Mouse (Mus musculus) CH12.LX (cell line): Measurements from ENCODE around the gene Epha6. TPM values are rescaled to one million over a fixed set of nuclear protein-coding genes. Genes with fewer than 3 reads are reported as not detected.

Source experiments
- DNase-seq: peaks from one replicate; pipeline ENCODE4 v3.0.0-alpha.2; 2013; ENCODE audit errors: extremely low read depth
- H3K27ac ChIP-seq: 2 replicates; pipeline ENCODE4 v1.5.1; 2012; ENCODE audit warnings: low read depth, mild to moderate bottlenecking, control low read depth, moderate library complexity; ENCODE audit not compliant: insufficient read depth
- H3K27me3 ChIP-seq: replicated peaks from 2 replicates; pipeline ENCODE3; 2012; ENCODE audit warnings: inconsistent platforms
- H3K36me3 ChIP-seq, 2 experiments: replicated peaks in 1 of 2; 2 replicates each; pipeline versions ENCODE3 to v1.6.1; 2012; ENCODE audit warnings: inconsistent platforms in 1 of 2, low read length in 1 of 2, mild to moderate bottlenecking in 1 of 2, mixed read lengths in 1 of 2, moderate library complexity in 1 of 2; ENCODE audit not compliant: control insufficient read depth in 1 of 2, insufficient read depth in 1 of 2
- H3K4me1 ChIP-seq, 2 experiments: 2 replicates each; pipeline ENCODE4 v1.6.1; 2012; ENCODE audit warnings: inconsistent platforms in 1 of 2, moderate library complexity in 1 of 2; ENCODE audit not compliant: insufficient read depth in 2 of 2, control insufficient read depth in 1 of 2
- H3K4me2 ChIP-seq: 2 replicates; pipeline ENCODE4 v1.6.1; 2012; ENCODE audit warnings: low read depth, mild to moderate bottlenecking, control low read depth; ENCODE audit not compliant: poor library complexity, insufficient read depth, severe bottlenecking
- H3K4me3 ChIP-seq, 3 experiments: fragments of 150-350 bp in 1 of 3; sonication (generic) in 1 of 3; replicated peaks in 1 of 3; 2 replicates each; pipeline versions ENCODE3 to v1.5.1; 2011 to 2012; ENCODE audit warnings: low read depth in 2 of 3, low read length in 2 of 3, mild to moderate bottlenecking in 2 of 3, moderate library complexity in 2 of 3, control low read depth in 1 of 3, improper control_type of control experiment in 1 of 3, inconsistent platforms in 1 of 3, mixed read lengths in 1 of 3; ENCODE audit not compliant: poor library complexity in 1 of 3
- H3K79me2 ChIP-seq: replicated peaks from 2 replicates; pipeline ENCODE4 v1.6.1; 2012; ENCODE audit warnings: mild to moderate bottlenecking, moderate library complexity; ENCODE audit not compliant: control insufficient read depth, poor library complexity, insufficient read depth, severe bottlenecking; ENCODE audit errors: extremely low read depth
- H3K9ac ChIP-seq: 2 replicates; pipeline ENCODE4 v1.6.1; 2012; ENCODE audit warnings: low read depth, mild to moderate bottlenecking, control low read depth, moderate library complexity; ENCODE audit not compliant: insufficient read depth
- H3K9me3 ChIP-seq: replicated peaks from 2 replicates; pipeline ENCODE3; 2012; ENCODE audit warnings: low read length, inconsistent platforms, mixed read lengths
- BHLHE40 ChIP-seq: IDR thresholded peaks from 2 replicates; pipeline ENCODE4 v1.6.1; 2011; ENCODE audit warnings: mild to moderate bottlenecking, low read depth, low read length, improper control_type of control experiment
- CHD1 ChIP-seq: IDR thresholded peaks from 2 replicates; pipeline ENCODE4 v1.6.1; 2012; ENCODE audit warnings: low read depth, low read length, improper control_type of control experiment, inconsistent platforms
- E2F4 ChIP-seq: IDR thresholded peaks from 2 replicates; pipeline ENCODE4 v1.6.1; 2011; ENCODE audit warnings: low read depth, low read length, improper control_type of control experiment; ENCODE audit not compliant: insufficient replicate concordance
- EP300 ChIP-seq: IDR thresholded peaks from 2 replicates; pipeline ENCODE4 v1.6.1; 2011; ENCODE audit warnings: low read length, improper control_type of control experiment
- ETS1 ChIP-seq: conservative IDR thresholded peaks from 2 replicates; pipeline ENCODE4 v1.6.1; 2012; ENCODE audit warnings: low read depth, mild to moderate bottlenecking, inconsistent platforms, low read length, improper control_type of control experiment, moderate library complexity
- GABPA ChIP-seq: IDR thresholded peaks from 2 replicates; pipeline ENCODE4 v1.6.1; 2012; ENCODE audit warnings: low read depth, low read length, improper control_type of control experiment, inconsistent platforms; ENCODE audit not compliant: insufficient replicate concordance
- IRF4 ChIP-seq: IDR thresholded peaks from 2 replicates; pipeline ENCODE4 v1.6.1; 2014; ENCODE audit warnings: low read depth, mild to moderate bottlenecking, inconsistent platforms, low read length, improper control_type of control experiment
- JUND ChIP-seq: conservative IDR thresholded peaks from 2 replicates; pipeline ENCODE4 v1.6.1; 2011; ENCODE audit warnings: low read depth, low read length, improper control_type of control experiment
- KAT2A ChIP-seq: IDR thresholded peaks from 2 replicates; pipeline ENCODE4 v1.6.1; 2012; ENCODE audit warnings: low read length, improper control_type of control experiment, inconsistent platforms; ENCODE audit not compliant: insufficient replicate concordance
- MAFK ChIP-seq: IDR thresholded peaks from 2 replicates; pipeline ENCODE4 v1.6.1; 2011; ENCODE audit warnings: low read length, improper control_type of control experiment; ENCODE audit not compliant: insufficient replicate concordance
- MAX ChIP-seq: IDR thresholded peaks from 2 replicates; pipeline ENCODE4 v1.6.1; 2011; ENCODE audit warnings: low read length, improper control_type of control experiment
- MAZ ChIP-seq: IDR thresholded peaks from 2 replicates; pipeline ENCODE4 v1.6.1; 2012; ENCODE audit warnings: low read depth, mild to moderate bottlenecking, inconsistent platforms, low read length, improper control_type of control experiment, moderate library complexity
- MEF2A ChIP-seq: IDR thresholded peaks from 2 replicates; pipeline ENCODE4 v1.6.1; 2014; ENCODE audit warnings: low read depth, mild to moderate bottlenecking, inconsistent platforms, low read length, improper control_type of control experiment, borderline replicate concordance
- MXI1 ChIP-seq: IDR thresholded peaks from 2 replicates; pipeline ENCODE4 v1.6.1; 2011; ENCODE audit warnings: mild to moderate bottlenecking, low read depth, low read length, improper control_type of control experiment
- MYC ChIP-seq: IDR thresholded peaks from 2 replicates; pipeline ENCODE4 v1.6.1; 2011; ENCODE audit warnings: low read depth, mild to moderate bottlenecking, improper control_type of control experiment, low read length
- POLR2A ChIP-seq: IDR thresholded peaks from 2 replicates; pipeline ENCODE4 v1.6.1; 2011; ENCODE audit warnings: low read depth, mild to moderate bottlenecking, improper control_type of control experiment, low read length
- POLR2AphosphoS2 ChIP-seq: IDR thresholded peaks from 2 replicates; pipeline ENCODE4 v1.6.1; 2011; ENCODE audit warnings: low read depth, low read length, improper control_type of control experiment
- SMC3 ChIP-seq: IDR thresholded peaks from 2 replicates; pipeline ENCODE4 v1.6.1; 2011; ENCODE audit warnings: low read depth, low read length, improper control_type of control experiment
- TBP ChIP-seq: conservative IDR thresholded peaks from 2 replicates; pipeline ENCODE4 v1.6.1; 2011; ENCODE audit warnings: low read depth, low read length, improper control_type of control experiment
- TCF12 ChIP-seq: IDR thresholded peaks from 2 replicates; pipeline ENCODE4 v1.6.1; 2014; ENCODE audit warnings: low read depth, mild to moderate bottlenecking, inconsistent platforms, low read length, improper control_type of control experiment
- USF1 ChIP-seq: IDR thresholded peaks from 2 replicates; pipeline ENCODE4 v1.6.1; 2014; ENCODE audit warnings: low read depth, mild to moderate bottlenecking, inconsistent platforms, low read length, improper control_type of control experiment
- USF2 ChIP-seq: conservative IDR thresholded peaks from 2 replicates; pipeline ENCODE4 v1.6.1; 2011; ENCODE audit warnings: low read depth, low read length, improper control_type of control experiment
- ZC3H11A ChIP-seq: IDR thresholded peaks from 2 replicates; pipeline ENCODE4 v1.6.1; 2012; ENCODE audit warnings: low read depth, mild to moderate bottlenecking, inconsistent platforms, low read length, improper control_type of control experiment
- ZMIZ1 ChIP-seq: IDR thresholded peaks from 2 replicates; pipeline ENCODE4 v1.6.1; 2012; ENCODE audit warnings: low read depth, mild to moderate bottlenecking, inconsistent platforms, low read length, improper control_type of control experiment
- dilution Hi-C: fragments of 300-500 bp; cut with MboI; formaldehyde crosslinking; loops from 2 replicates; pipeline ENCODE4 v1.14.3; 2020; ENCODE audit warnings: low sequenced_read_pairs; ENCODE audit not compliant: extremely low pct_unique_long_range_greater_than_20kb, extremely low pct_ligation_motif_present
- in situ Hi-C: fragments of 300-500 bp; cut with MboI; formaldehyde crosslinking; loops from 3 replicates; pipeline ENCODE4 v1.14.3; 2019; ENCODE audit warnings: low sequenced_read_pairs, low pct_ligation_motif_present, low pct_unique_long_range_greater_than_20kb, mixed read lengths
- polyA plus RNA-seq: library from polyadenylated mRNA; unstranded; fragments of >175 nt; gene quantifications from 2 replicates; pipeline ENCODE4 v1.2.1, GENCODE M21; 2012; ENCODE audit warnings: low read depth; ENCODE audit not compliant: insufficient read length
- total RNA-seq, 2 experiments: library from RNA; depleted of rRNA; stranded (reverse); fragments of 300-350 nt in 1 of 2; fragments of >200 nt in 1 of 2; gene quantifications; 2 replicates each; pipeline ENCODE4 v1.2.3; 2012 to 2014

Gene Epha6
- total and polyA plus RNA-seq, 3 experiments = not detected

DNA sequence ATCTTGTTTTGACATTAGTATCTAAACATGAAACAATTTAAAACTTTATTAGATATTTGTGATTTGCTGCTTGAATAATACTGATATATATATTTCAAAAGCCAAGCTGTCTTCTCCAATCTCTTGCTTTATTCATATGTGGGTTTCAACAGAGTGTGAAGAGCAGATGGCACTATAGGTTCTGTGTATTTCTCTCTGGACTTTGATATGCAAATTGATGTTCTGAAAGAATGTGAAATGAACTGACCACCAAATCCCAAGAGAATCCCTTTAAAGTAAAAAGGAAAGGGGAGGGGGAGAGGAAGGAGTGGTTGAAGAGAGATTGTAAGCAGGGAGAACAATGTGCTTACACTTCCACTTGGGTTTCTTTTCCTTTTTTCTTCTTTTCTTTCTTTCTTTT lies 212.4 kb downstream of the Epha6 start:
- Histone ChIP-seq H3K9ac (no peak overlapping the region), H3K36me3 (no peaks in the 10 kb centered on the region), H3K27ac (no peak overlapping the region), H3K9me3 (peaks cover 10% of the 10 kb centered on the region), H3K4me1 (0 out of 4 replicates have a peak, but pooled peaks cover 0 to 2% of the 10 kb centered on the region in 2 experiments), H3K79me2 (no peaks in the 10 kb centered on the region), H3K27me3 (no peaks in the 10 kb centered on the region), H3K4me2 (no peak overlapping the region), H3K4me3 (no peak overlapping the region)
- TF ChIP-seq MYC (no peak), MXI1 (no peak), CHD1 (no peak), ETS1 (no peak), E2F4 (no peak), GABPA (no peak), TCF12 (no peak), MAX (no peak), USF1 (no peak), USF2 (no peak), ZMIZ1 (no peak)
- in situ Hi-C loops (no loop called here), dilution Hi-C loops (no loop called here)
- DNase-seq = no peak

DNA sequence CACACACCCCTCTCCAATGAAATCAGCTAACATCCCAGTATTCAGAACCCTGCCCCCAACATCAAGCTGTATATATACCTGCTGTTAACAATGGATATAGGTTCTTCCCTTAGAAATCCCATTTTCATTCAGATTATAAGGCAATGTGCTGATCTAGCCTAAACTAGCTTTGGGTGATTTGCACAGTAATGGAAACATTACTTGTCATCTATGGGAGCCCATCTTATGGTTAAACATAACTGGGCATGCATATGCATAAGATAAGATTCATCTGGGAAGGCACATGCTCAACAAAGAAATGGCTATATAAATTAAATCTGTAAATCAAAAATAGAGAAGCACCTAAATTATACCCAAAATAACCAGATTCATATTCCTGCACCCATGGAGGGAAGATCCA lies 230.2 kb downstream of the Epha6 start:
- TF ChIP-seq GABPA (no peak), ZC3H11A (no peak), CHD1 (no peak), USF1 (no peak), KAT2A (no peak), MAFK (no peak), ZMIZ1 (no peak), IRF4 (no peak), E2F4 (no peak), EP300 (no peak), MAX (no peak), MEF2A (no peak), JUND (no peak), MAZ (no peak), POLR2AphosphoS2 (no peak), POLR2A (no peak), TBP (no peak), MYC (no peak), BHLHE40 (no peak), SMC3 (no peak)
- H3K27me3 ChIP-seq = no peaks in the 10 kb centered on the region
- peaks cover 2% of the 10 kb centered on the region for H3K9me3 ChIP-seq
- no peaks in the 10 kb centered on the region for H3K4me1 ChIP-seq
- no peak overlapping the region for H3K27ac ChIP-seq
- in situ Hi-C loops (no loop called here), dilution Hi-C loops (no loop called here)
- no peak overlapping the region for H3K4me3 ChIP-seq
- H3K4me2 ChIP-seq = no peak overlapping the region
- DNase-seq = no peak
- no peaks in the 10 kb centered on the region for H3K36me3 ChIP-seq
- no peak overlapping the region for H3K9ac ChIP-seq
- H3K79me2 ChIP-seq = no peaks in the 10 kb centered on the region
